Mouse (Mus musculus): ENCODE results near the gene Jun. TPM values are rescaled to one million over a fixed set of nuclear protein-coding genes. Genes with fewer than 3 reads are reported as not detected.

Jun gene
- total RNA-seq (2022): 100 to 1,000 TPM; 127 to 531 (median 331) TPM

DNA sequence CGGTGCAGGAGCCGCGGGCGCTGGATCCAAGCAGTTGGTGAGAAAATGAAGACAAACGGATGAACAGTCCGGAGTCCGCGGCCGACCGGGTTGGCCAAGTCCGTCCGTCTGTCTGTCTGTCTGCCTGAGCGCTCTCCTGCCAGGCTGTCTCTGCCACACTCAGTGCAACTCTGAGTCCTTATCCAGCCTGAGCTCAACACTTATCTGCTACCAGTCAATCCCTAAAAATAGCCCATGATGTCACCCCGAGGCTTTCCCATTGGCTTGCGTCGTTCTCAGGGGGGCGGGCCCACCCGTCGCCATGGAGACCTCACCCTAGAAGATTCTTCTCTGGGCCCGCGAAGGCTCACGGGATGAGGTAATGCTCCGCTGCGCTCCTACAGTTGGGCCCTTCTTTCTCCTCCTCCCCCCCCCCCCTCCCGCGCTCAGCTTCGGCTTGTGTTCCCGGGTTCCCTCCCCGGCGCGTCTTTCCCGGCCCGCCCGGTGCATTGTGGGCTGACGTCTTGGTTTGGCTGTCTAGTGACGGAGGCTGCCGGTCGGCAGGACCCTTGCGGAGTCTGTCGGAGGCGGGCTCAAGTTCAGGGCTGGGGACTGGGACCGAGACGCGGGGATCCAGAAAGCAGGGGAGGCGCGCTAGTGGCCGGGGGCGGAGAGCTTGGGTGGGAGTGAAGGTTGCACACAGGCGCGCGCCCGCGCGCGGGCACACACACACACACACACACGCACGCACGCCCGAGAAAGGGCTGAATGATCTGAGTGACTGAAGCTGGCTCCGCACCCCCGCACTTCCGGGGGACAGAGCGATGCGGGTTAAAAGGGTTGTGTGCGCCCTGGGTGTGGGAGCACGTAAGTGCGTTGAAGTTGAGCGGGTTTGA is at the start of gene Jun:
Gene Jun, minus strand, starts transcription at position 198 of the 875 bp plus-strand sequence.
- peak; percentile 100 for DNase-seq

- DNase-seq: no peak
These were observed 49.7 kb upstream of the Jun start for GRCm38 (mm10) chr4:95101684-95102083.

DNA sequence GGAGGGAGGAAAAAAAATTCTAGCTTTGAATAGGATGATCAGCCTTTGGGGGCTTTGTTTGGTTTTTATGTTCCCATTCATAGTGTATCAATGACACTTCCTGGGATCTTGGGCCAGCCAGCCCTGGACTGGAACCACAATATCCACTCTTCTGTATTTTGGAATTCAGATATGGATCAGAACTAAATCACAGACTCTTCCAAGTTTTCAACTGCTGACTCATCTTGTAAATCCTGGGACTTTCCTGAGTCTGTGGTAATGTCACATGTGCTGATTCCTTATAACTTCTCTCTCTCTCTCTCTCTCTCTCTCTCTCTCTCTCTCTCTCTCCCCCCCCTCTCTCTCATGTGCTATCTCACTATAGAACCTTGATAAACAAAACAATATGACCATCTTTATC is 48.7 kb upstream of the Jun start:
- no peak for DNase-seq

DNA sequence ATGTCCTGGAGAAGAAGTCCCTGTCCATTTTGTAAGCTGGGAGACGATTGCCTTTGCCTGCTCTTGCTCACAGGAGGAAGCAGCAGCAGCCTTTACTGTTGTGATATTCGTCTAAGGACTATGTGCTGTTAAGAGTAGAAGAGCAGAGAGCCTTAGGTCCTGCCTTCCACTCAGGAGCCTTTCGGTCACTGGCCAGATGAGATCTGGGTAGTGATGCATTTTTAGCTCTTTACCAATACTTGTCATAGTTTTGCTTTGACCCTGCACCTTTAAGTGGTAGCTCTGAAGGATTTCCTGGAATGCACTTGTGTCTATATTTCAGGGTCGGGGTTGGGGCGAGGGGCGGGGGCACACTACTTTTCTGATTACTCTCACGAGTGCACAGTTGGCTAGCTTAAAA is 47.4 kb upstream of the Jun start:
- no peak for DNase-seq

DNA sequence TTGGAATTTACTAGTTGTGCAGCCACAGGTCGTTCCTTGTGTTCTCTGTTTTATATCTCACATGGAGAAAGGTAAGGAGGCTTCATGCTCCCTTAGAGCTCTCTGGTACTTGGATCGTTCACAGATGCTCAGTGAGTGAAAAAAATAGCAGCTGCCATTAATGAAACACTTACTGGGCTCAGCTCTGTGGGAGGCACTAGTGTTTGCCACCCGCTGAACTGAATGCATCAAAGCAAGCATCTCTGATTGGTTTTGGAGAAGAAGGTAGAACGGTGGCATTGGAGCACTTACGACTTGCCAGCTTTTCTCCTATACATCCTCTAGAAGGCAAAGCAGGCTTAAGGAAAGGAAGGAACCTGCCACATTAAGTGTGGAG is 46.7 kb upstream of the Jun start:
- DNase-seq: no peak

DNA sequence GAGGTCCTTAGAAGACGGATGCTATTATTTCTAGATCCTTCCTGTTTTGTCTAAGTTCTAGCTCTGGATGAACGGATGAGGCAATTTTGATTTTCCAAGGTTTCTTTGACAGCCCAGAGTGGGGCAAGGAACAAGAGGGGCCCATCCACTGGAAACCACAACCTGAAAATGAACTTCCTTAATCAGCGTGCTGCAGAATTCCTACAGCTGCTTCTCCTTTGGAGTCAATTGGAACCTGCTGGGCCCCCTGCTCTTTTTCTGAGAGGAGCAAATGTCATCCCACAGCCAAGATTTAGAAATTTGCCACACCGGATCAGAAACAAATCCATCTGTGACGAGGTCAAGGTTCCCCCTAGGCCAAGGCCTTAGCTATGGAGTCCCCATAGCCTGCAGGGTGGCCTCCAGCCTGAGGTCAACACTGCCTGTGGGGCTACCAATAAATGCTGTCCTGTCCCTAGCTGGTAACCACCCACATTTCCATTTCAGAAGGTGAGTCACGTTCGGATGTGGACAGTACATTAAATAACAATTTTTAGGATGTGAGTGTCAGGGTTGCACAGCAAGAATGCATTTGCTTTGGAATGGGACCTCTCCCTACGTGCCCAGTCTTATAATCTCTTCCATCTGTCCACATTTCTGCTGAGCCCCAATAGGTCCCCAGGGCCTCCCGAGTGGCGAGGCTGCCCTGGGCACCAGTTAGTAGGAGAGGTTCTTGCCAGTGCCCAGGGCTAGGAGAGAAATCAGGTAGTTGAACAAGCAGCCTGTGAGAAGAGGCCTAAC is 46.1 kb upstream of the Jun start:
- DNase-seq: no peak

DNA sequence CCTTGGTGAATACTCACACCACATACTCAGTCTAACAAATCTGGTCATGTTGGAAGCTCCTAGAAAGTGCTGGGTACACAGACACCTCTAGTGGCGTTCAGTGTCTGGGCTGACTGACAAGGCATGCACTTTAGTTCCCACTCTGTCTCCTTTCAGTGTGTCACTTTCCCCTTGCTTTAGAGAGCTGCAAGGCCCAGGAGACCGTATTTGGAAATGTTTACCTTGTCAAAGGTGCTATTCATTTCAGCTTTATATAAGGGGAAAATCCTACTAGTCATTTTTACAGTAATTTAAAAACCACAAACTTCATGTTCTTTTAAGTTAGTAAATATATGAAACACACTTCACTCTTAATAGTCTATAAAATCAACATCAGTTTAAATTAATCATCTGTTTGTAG is 44.7 kb upstream of the Jun start:
- no peak for DNase-seq

GRCm38 (mm10) chr4:95095911-95096310 is 43.9 kb upstream of the Jun start:
- no peak for DNase-seq

GRCm38 (mm10) chr4:95095355-95095754 is 43.3 kb upstream of the Jun start:
- DNase-seq: no peak

GRCm38 (mm10) chr4:95094700-95095113 is 42.7 kb upstream of the Jun start:
- no peak for DNase-seq

- no peak for DNase-seq
These were observed 41.6 kb upstream of the Jun start for GRCm38 (mm10) chr4:95093615-95094014.

DNA sequence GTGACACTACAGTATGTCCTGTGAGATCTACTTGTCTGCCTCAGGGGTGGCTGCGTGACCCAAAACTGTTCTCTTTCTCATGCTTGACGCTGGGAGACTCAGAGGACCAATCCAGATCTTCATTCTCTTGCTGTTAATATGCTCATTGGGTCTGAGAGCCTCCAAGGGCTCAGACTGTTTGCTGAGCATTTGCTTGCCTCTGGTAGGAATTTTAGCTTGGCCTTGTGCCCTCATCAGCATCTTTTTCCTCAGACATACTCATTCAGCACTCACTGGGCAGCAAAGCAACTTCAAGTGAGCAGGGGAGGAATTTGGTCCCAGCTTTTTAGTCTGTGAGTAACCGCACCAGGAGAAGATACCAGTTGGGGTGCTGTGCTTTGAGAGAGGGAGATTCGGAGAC is 40.5 kb upstream of the Jun start:
- no peak for DNase-seq

DNA sequence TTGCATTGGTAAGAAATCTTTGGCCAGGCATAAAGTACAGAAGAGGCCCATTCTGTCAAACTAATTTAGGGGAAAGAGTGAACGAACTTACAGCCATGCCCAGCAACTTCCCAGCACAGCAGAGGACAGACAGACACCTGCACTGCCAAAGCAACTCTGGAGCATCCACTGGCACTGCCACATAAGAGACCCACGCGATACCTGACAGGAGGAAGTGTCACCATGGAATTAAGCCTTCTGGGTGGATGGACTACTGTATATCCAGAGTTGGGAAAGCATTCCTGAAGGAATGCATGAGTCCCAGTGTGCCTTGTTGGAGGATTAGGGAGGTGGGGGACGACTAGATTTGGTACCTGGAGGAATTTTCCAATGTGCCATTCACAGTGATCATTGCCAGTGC is 39.5 kb upstream of the Jun start:
- DNase-seq: no peak

GRCm38 (mm10) chr4:95089968-95090367 is 37.9 kb upstream of the Jun start:
- DNase-seq: no peak

DNA sequence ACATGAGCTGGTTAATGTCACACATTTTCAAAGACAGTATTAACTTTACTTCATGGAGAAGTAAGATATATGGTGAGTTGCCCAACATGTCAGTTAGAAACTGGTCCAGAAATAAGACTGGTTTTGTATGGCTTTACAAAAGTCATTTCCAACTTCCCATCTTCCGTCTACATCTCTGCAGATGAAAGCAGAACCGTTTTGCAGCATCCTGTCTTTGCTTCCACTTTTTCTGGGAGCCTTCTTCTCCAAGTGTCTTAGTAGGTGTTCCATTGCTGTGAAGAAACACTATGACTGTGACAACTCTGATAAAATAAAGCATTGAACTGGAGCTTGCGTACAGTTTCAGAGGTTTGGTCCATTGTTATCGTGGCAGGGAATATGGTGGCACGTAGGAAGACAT is 37.0 kb upstream of the Jun start:
- DNase-seq: no peak

GRCm38 (mm10) chr4:95083957-95084356 is 31.9 kb upstream of the Jun start:
- DNase-seq: no peak

DNA sequence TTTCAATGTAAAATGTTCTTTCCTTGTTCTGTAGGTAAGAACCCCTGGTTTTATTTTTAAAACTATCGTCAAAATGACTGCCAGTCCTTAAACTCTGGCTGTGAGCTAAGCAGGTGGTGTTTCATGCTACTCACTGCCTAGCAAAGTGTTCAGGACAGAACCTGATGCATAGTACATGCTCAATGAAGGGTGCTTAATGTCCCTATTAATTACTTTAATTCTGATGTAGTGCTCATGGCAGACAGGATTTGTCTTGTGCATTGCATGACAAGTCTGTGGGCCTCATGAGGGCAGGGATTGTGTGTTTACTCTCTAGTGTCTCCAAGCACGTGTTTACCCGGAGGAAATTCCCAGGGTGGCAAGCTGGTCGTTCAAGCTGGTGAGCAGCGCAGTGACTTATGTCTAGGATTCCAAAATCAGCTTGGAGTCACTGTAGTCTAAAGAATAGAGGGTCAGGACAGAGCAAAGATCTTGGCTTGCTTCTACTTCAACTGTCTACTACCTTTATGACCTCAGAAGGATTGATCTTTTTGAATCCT is 31.2 kb upstream of the Jun start:
- no peak for DNase-seq

- peak; percentile 59 for DNase-seq
These were observed 30.6 kb upstream of the Jun start for GRCm38 (mm10) chr4:95082481-95083088.

GRCm38 (mm10) chr4:95081632-95082031 is 29.6 kb upstream of the Jun start:
- DNase-seq: peak; percentile 75

GRCm38 (mm10) chr4:95078625-95079024 is 26.6 kb upstream of the Jun start:
- no peak for DNase-seq

- no peak for DNase-seq
These were observed 24.3 kb upstream of the Jun start for GRCm38 (mm10) chr4:95076279-95076678.

GRCm38 (mm10) chr4:95075591-95076002 is 23.6 kb upstream of the Jun start:
- DNase-seq: no peak

DNA sequence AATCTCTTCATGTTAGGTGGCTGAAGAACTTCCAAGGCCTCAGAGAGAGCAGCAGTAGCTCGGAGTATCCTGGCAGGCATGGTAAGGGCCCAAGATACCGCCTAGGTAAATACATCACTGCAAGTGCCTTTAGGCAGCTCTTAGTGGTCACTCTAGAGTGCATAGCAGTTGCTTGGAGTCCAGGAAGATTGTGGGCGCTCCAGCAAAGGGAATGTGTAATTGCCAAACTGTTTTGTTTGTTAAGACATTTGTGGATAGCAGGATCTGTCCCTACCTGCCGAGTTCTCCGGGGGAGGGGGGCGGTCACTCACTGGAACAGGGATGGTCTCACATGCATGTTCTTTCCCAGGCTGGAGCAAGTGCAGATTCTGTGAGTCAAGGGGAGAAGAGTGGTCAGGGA is 22.3 kb upstream of the Jun start:
- DNase-seq: no peak
